Mouse (Mus musculus): ENCODE measurements around the gene Myo1e. TPM values are rescaled to one million over a fixed set of nuclear protein-coding genes. Genes with fewer than 3 reads are reported as not detected.

The Myo1e gene
- polyA plus RNA-seq (2012; ENCODE audit: insufficient read depth, insufficient read length, low replicate concordance, missing spikeins): not detected in 2 replicates

GRCm38 (mm10) chr9:70207151-70207831 is at the start of gene Myo1e:
TSS of gene Myo1e (plus strand) at chr9:70207350.
- Histone ChIP-seq H3K4me3 (ENCODE audit: insufficient read depth, low read depth, low read length) (peak within 1 kb of the TSS; percentile 68), H3K4me1 (ENCODE audit: control insufficient read depth, insufficient read depth, low read length) (peaks cover 16% of the 10 kb centered on the region), H3K27ac (ENCODE audit: insufficient read depth, low read depth, low read length) (peak within 1 kb of the TSS; percentile 49)
- peak; percentile 40; the same call in 1 of the 2 replicates for TF ChIP-seq POLR2A (IDR thresholded peaks at IDR 0.05; ENCODE audit: insufficient read depth, low read depth, low read length)
- no peak for TF ChIP-seq CTCF (IDR thresholded peaks at IDR 0.05; ENCODE audit: insufficient read depth, low read depth, low read length)
- under 1% methylated on average over 43 of the region's 43 CpGs for WGBS

- WGBS: 83% methylated on average over 10 of the region's 10 CpGs
- Histone ChIP-seq H3K27ac (ENCODE audit: insufficient read depth, low read depth, low read length) (no peak overlapping the region), H3K4me3 (ENCODE audit: insufficient read depth, low read depth, low read length) (no peak overlapping the region), H3K4me1 (ENCODE audit: control insufficient read depth, insufficient read depth, low read length) (no peaks in the 10 kb centered on the region)
- TF ChIP-seq POLR2A (IDR thresholded peaks at IDR 0.05; ENCODE audit: insufficient read depth, low read depth, low read length) (no peak), CTCF (IDR thresholded peaks at IDR 0.05; ENCODE audit: insufficient read depth, low read depth, low read length) (no peak)
Measured at GRCm38 (mm10) chr9:70160071-70160470, 47.1 kb upstream of the Myo1e start.

GRCm38 (mm10) chr9:70168973-70169372 is 38.2 kb upstream of the Myo1e start:
- TF ChIP-seq CTCF (IDR thresholded peaks at IDR 0.05; ENCODE audit: insufficient read depth, low read depth, low read length) (0 out of 2 replicates have a peak, but pooled peaks have one; percentile 34), POLR2A (IDR thresholded peaks at IDR 0.05; ENCODE audit: insufficient read depth, low read depth, low read length) (no peak)
- no peak overlapping the region for H3K27ac ChIP-seq (ENCODE audit: insufficient read depth, low read depth, low read length)
- 83% methylated on average over 7 of the region's 7 CpGs for WGBS
- no peaks in the 10 kb centered on the region for H3K4me1 ChIP-seq (ENCODE audit: control insufficient read depth, insufficient read depth, low read length)
- no peak overlapping the region for H3K4me3 ChIP-seq (ENCODE audit: insufficient read depth, low read depth, low read length)

GRCm38 (mm10) chr9:70174291-70174848 is 32.8 kb upstream of the Myo1e start:
- H3K27ac ChIP-seq (ENCODE audit: insufficient read depth, low read depth, low read length): no peak overlapping the region
- 74% methylated on average over 4 of the region's 4 CpGs for WGBS
- no peaks in the 10 kb centered on the region for H3K4me1 ChIP-seq (ENCODE audit: control insufficient read depth, insufficient read depth, low read length)

GRCm38 (mm10) chr9:70174896-70175295 is 32.3 kb upstream of the Myo1e start:
- Histone ChIP-seq H3K4me3 (ENCODE audit: insufficient read depth, low read depth, low read length) (no peak overlapping the region), H3K4me1 (ENCODE audit: control insufficient read depth, insufficient read depth, low read length) (no peaks in the 10 kb centered on the region), H3K27ac (ENCODE audit: insufficient read depth, low read depth, low read length) (no peak overlapping the region)
- TF ChIP-seq CTCF (IDR thresholded peaks at IDR 0.05; ENCODE audit: insufficient read depth, low read depth, low read length): no peak
- TF ChIP-seq POLR2A (IDR thresholded peaks at IDR 0.05; ENCODE audit: insufficient read depth, low read depth, low read length): no peak
- WGBS: 58% methylated on average over 6 of the region's 6 CpGs

More at GRCm38 (mm10) chr9:70174291-70174848, 32.8 kb upstream of the Myo1e start:
- TF ChIP-seq CTCF (IDR thresholded peaks at IDR 0.05; ENCODE audit: insufficient read depth, low read depth, low read length) (no peak), POLR2A (IDR thresholded peaks at IDR 0.05; ENCODE audit: insufficient read depth, low read depth, low read length) (no peak)
- no peak overlapping the region for H3K4me3 ChIP-seq (ENCODE audit: insufficient read depth, low read depth, low read length)

GRCm38 (mm10) chr9:70176291-70176690 is 30.9 kb upstream of the Myo1e start:
- no peak overlapping the region for H3K4me3 ChIP-seq (ENCODE audit: insufficient read depth, low read depth, low read length)
- WGBS: 90% methylated on average over 3 of the region's 3 CpGs
- peaks cover 1% of the 10 kb centered on the region for H3K4me1 ChIP-seq (ENCODE audit: control insufficient read depth, insufficient read depth, low read length)
- TF ChIP-seq CTCF (IDR thresholded peaks at IDR 0.05; ENCODE audit: insufficient read depth, low read depth, low read length): no peak
- TF ChIP-seq POLR2A (IDR thresholded peaks at IDR 0.05; ENCODE audit: insufficient read depth, low read depth, low read length): no peak
- no peak overlapping the region for H3K27ac ChIP-seq (ENCODE audit: insufficient read depth, low read depth, low read length)

- TF ChIP-seq CTCF (IDR thresholded peaks at IDR 0.05; ENCODE audit: insufficient read depth, low read depth, low read length) (no peak), POLR2A (IDR thresholded peaks at IDR 0.05; ENCODE audit: insufficient read depth, low read depth, low read length) (no peak)
- Histone ChIP-seq H3K4me1 (ENCODE audit: control insufficient read depth, insufficient read depth, low read length) (peaks cover 4% of the 10 kb centered on the region), H3K27ac (ENCODE audit: insufficient read depth, low read depth, low read length) (no peak overlapping the region), H3K4me3 (ENCODE audit: insufficient read depth, low read depth, low read length) (no peak overlapping the region)
- WGBS: 33% methylated on average over 12 of the region's 12 CpGs
Measured at GRCm38 (mm10) chr9:70181719-70182118, 25.4 kb upstream of the Myo1e start.

GRCm38 (mm10) chr9:70182639-70183038 is 24.5 kb upstream of the Myo1e start:
- Histone ChIP-seq H3K4me3 (ENCODE audit: insufficient read depth, low read depth, low read length) (no peak overlapping the region), H3K4me1 (ENCODE audit: control insufficient read depth, insufficient read depth, low read length) (peaks cover 4% of the 10 kb centered on the region), H3K27ac (ENCODE audit: insufficient read depth, low read depth, low read length) (no peak overlapping the region)
- WGBS: 59% methylated on average over 7 of the region's 7 CpGs
- TF ChIP-seq POLR2A (IDR thresholded peaks at IDR 0.05; ENCODE audit: insufficient read depth, low read depth, low read length) (no peak), CTCF (IDR thresholded peaks at IDR 0.05; ENCODE audit: insufficient read depth, low read depth, low read length) (no peak)

- Histone ChIP-seq H3K27ac (ENCODE audit: insufficient read depth, low read depth, low read length) (no peak overlapping the region), H3K4me3 (ENCODE audit: insufficient read depth, low read depth, low read length) (no peak overlapping the region), H3K4me1 (ENCODE audit: control insufficient read depth, insufficient read depth, low read length) (no peaks in the 10 kb centered on the region)
- WGBS: 85% methylated on average over 5 of the region's 5 CpGs
- TF ChIP-seq POLR2A (IDR thresholded peaks at IDR 0.05; ENCODE audit: insufficient read depth, low read depth, low read length): no peak
- TF ChIP-seq CTCF (IDR thresholded peaks at IDR 0.05; ENCODE audit: insufficient read depth, low read depth, low read length): no peak
Measured at GRCm38 (mm10) chr9:70192336-70192735, 14.8 kb upstream of the Myo1e start.
